19 mouse cellular contexts compared by ENCODE assay signal in the genomic region with DNA sequence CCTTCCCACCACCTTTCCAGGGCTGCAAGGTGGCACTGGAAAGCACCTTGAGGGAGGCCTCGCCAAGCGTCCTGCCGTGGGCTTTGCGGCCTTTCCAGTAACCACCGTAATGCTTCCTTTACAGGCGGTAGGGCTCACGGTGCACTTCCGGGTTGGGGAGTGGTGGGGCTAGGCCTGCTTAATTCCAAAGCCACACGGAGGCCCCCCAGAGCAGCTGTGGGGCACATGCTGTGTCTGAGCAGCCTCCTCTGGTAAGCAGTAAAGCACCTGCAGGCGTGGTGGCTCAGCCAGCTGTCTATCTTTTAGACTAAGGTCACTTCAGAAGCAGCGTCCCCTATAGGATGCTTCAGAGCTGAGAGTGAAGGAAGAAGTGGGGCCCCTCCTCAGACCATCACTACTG. TPM values are rescaled to one million over a fixed set of nuclear protein-coding genes. Genes with fewer than 3 reads are reported as not detected.
DNase-seq lines count a peak whose midpoint lies in the region; TF ChIP-seq lines count a peak whose summit lies in the region.
"Had no signal": no experiment of that assay in that cellular context is flagged by ENCODE, and none has a peak within 500 bp of the region (broad histone marks: within the 10 kb centered on the region; RNA-seq: fewer than 3 reads in every experiment).

No protein-coding gene starts in this region.

- H3K9me3 ChIP-seq in ES-E14 (ENCODE audit: control insufficient read depth, insufficient read depth, low read depth, low read length): no peaks in the 10 kb centered on the region
- H3K9me3 ChIP-seq: embryonic facial prominence, embryonic 12.5 days; forebrain, embryonic 15.5 days; heart, embryonic 15.5 days had no signal

- H3K36me3 ChIP-seq in ES-E14 (ENCODE audit: control insufficient read depth, insufficient read depth, low read length, poor library complexity, severe bottlenecking): peaks cover 5% of the 10 kb centered on the region; the same call in 1 of the 2 replicates

- H3K9ac ChIP-seq in ES-E14 (ENCODE audit: insufficient read depth, low read depth, low read length, poor library complexity, severe bottlenecking): peak overlapping the region; percentile 9; the same call in 1 of the 2 replicates
- H3K9ac ChIP-seq: embryonic facial prominence, embryonic 12.5 days; forebrain, embryonic 15.5 days; heart, embryonic 15.5 days; hindbrain, embryonic 14.5 days had no signal

- no peak overlapping the region for H3K4me3 ChIP-seq in ES-E14 (ENCODE audit: insufficient read depth in 1 of 2, low read depth in 1 of 2, low read length in 2 of 2, poor library complexity in 1 of 2, severe bottlenecking in 1 of 2)
- H3K4me3 ChIP-seq: embryonic facial prominence, embryonic 12.5 days; forebrain, embryonic 15.5 days; heart, embryonic 15.5 days; hindbrain, embryonic 10.5 days had no signal

- no peak overlapping the region for H3K27ac ChIP-seq in ES-E14 (ENCODE audit: insufficient read depth, low read depth, low read length, poor library complexity, severe bottlenecking)
- H3K27ac ChIP-seq: embryonic facial prominence, embryonic 12.5 days; forebrain, embryonic 15.5 days; heart, embryonic 15.5 days; hindbrain, embryonic 10.5 days; hindbrain, embryonic 14.5 days had no signal

- intact Hi-C loops in heart, postnatal 14 days (cut with DNase I): loop anchor here (10.0 kb wide), 1 partner anchor 375 kb away; no protein-coding TSS in a partner anchor

- in situ Hi-C loops in ES-E14 (cut with MboI; ENCODE audit: low sequenced_read_pairs in 2 of 2, unreplicated experiment in 2 of 2): no loop called here

- peaks cover 3 to 32% of the 10 kb centered on the region in 2 experiments for H3K4me1 ChIP-seq in ES-E14 (ENCODE audit: control insufficient read depth in 2 of 2, insufficient read depth in 2 of 2, low read length in 2 of 2, poor library complexity in 1 of 2)
- H3K4me1 ChIP-seq: embryonic facial prominence, embryonic 12.5 days; forebrain, embryonic 15.5 days; heart, embryonic 15.5 days had no signal

- peak; percentile 88 for DNase-seq in heart, adult 11 months
- no peak for DNase-seq in heart, postnatal 14 days
- no peak for DNase-seq in ES-E14 (ENCODE audit: low read depth, low spot score)
- peak; percentile 39 to 52 for DNase-seq in thymus, postnatal 10 days (ENCODE audit: low spot score in 2 of 2)
- DNase-seq in thymus, postnatal 4 days: peak; percentile 59
- no peak for DNase-seq in ovary, postnatal 14 days (ENCODE audit: low spot score)
- no peak for DNase-seq in urinary bladder, postnatal 10 days (ENCODE audit: low spot score)
- DNase-seq: adrenal gland, postnatal 10 days; B cell, adult 2 months; cerebellum, adult 11-12 months; cerebellum, adult 9-10 months; cerebellum, postnatal 25 days; gastrocnemius, postnatal 36 days; heart, adult 18-20 months had no signal

TF ChIP-seq in ES-E14, 5 proteins besides CTCF, POLR2A, EP300 and RAD21:
- TF ChIP-seq ZNF384 (IDR thresholded peaks at IDR 0.05; ENCODE audit: low read depth, low read length) (no peak), HCFC1 (IDR thresholded peaks at IDR 0.05; ENCODE audit: borderline replicate concordance, insufficient read depth, low read length) (no peak), CHD2 (IDR thresholded peaks at IDR 0.05; ENCODE audit: low read depth, low read length) (no peak)

RNA-seq across cellular contexts. Expression of a gene that starts 17.8 kb away (rescaled TPM):
- total RNA-seq in heart, postnatal 14 days (2021): 1 to 10 TPM; 6.6 to 7.7 TPM
- 11.9 and 14.7 TPM in 2 replicates for total RNA-seq in ES-E14 (2012; rRNA removed)

Comparison
In these comparisons a context has a peak if more than half of its experiments do, and no peak if none do; other contexts are left out.
1. DNase-seq: peak in heart, adult 11 months (single experiment), thymus, postnatal 10 days (2 of 2) and thymus, postnatal 4 days (single experiment); none in heart, postnatal 14 days (0 of 2), ES-E14 (single experiment), ovary, postnatal 14 days (single experiment) and urinary bladder, postnatal 10 days (single experiment).